Mouse (Mus musculus): ENCODE results near the gene Trim65.

- TF ChIP-seq CTCF (IDR thresholded peaks at IDR 0.05; ENCODE audit: extremely low read depth, insufficient read depth, low read length) (no peak), POLR2A (IDR thresholded peaks at IDR 0.05; ENCODE audit: extremely low read depth, insufficient read depth, low read length) (no peak)
Observed at GRCm38 (mm10) chr11:116167232-116167631, 36.3 kb upstream of the Trim65 start.
